Mouse (Mus musculus) neutrophil, adult 59 days (primary cell): ENCODE results near the gene Gpn2. TPM values are rescaled to one million over a fixed set of nuclear protein-coding genes. Genes with fewer than 3 reads are reported as not detected.

Experiments
- total RNA-seq, 2 experiments: library from RNA; stranded (reverse); gene quantifications; 1 replicate in 1 of 2; 2 replicates in 1 of 2; pipeline ENCODE4 v1.2.4; 2023

Gpn2 gene
- total RNA-seq: 10 to 100 TPM; 11.0 to 13.2 TPM

GRCm38 (mm10) chr4:133584059-133584951 is at the start of gene Gpn2:
Gene Gpn2 (plus strand): TSS chr4:133584362.

GRCm38 (mm10) chr4:133545272-133546231 is 38.6 kb upstream of the Gpn2 start, which contains the start of gene Nudc:
Gene Nudc (minus strand): TSS chr4:133545996.

GRCm38 (mm10) chr4:133552768-133553447 is 31.3 kb upstream of the Gpn2 start, which contains the start of gene Nr0b2:
Gene Nr0b2 (plus strand): TSS chr4:133553376.

GRCm38 (mm10) chr4:133574070-133574842 is 9.9 kb upstream of the Gpn2 start, which contains the start of gene Gpatch3:
Gene Gpatch3 (plus strand): TSS chr4:133574745.

GRCm38 (mm10) chr4:133601721-133602218 is 17.6 kb downstream of the Gpn2 start, which contains the start of gene Sfn:
Gene Sfn (minus strand): TSS chr4:133602168.

Other genes starting within 250 kb of the Gpn2 start
- 10 to 100 TPM; 62.0 to 62.6 TPM for gene Wdtc1, start 230.9 kb upstream of the Gpn2 start, total RNA-seq
- 10 to 100 TPM; 62.2 to 66.0 TPM for gene Slc9a1, start 214.7 kb upstream of the Gpn2 start, total RNA-seq
- gene Tent5b, start 104.2 kb upstream of the Gpn2 start, total RNA-seq: not detected
- not detected for gene Trnp1, start 85.8 kb upstream of the Gpn2 start, total RNA-seq
- gene Kdf1, start 65.4 kb upstream of the Gpn2 start, total RNA-seq: not detected
- gene Nudc, start 38.4 kb upstream of the Gpn2 start, total RNA-seq: 10 to 100 TPM; 44.9 to 54.0 TPM
- under 1 TPM in 1 of 2 experiments, not detected in 1; 0.31 TPM for gene Nr0b2, start 31.0 kb upstream of the Gpn2 start, total RNA-seq
- gene Gpatch3, start 9.6 kb upstream of the Gpn2 start, total RNA-seq: 10 to 100 TPM; 10.4 to 16.2 TPM
- gene Sfn, start 17.8 kb downstream of the Gpn2 start, total RNA-seq: 10 to 100 TPM; 10.3 to 11.8 TPM
- gene Zdhhc18, start 65.8 kb downstream of the Gpn2 start, total RNA-seq: 100 to 1,000 TPM; 110 to 125 TPM
- gene Pigv, start 88.3 kb downstream of the Gpn2 start, total RNA-seq: 10 to 100 TPM; 16.4 to 21.6 TPM
- 100 to 1,000 TPM; 127 to 138 TPM for gene Arid1a, start 172.4 kb downstream of the Gpn2 start, total RNA-seq